Mouse (Mus musculus): ENCODE results near the gene Zfp827.

The Zfp827 gene

GRCm38 (mm10) chr8:79065924-79066323, 37.7 kb downstream of the Zfp827 start:
- DNase-seq (ENCODE audit: low spot score) = no peak

- no peak for DNase-seq (ENCODE audit: low spot score)
Observed at GRCm38 (mm10) chr8:79067812-79068630, 39.8 kb downstream of the Zfp827 start.

- no peak for DNase-seq (ENCODE audit: low spot score)
Observed at GRCm38 (mm10) chr8:79073311-79073710, 45.1 kb downstream of the Zfp827 start.

- DNase-seq (ENCODE audit: low spot score) = no peak
Observed at GRCm38 (mm10) chr8:79074986-79075385, 46.7 kb downstream of the Zfp827 start.

GRCm38 (mm10) chr8:79077256-79077655, 49.0 kb downstream of the Zfp827 start:
- DNase-seq (ENCODE audit: low spot score) = no peak

- DNase-seq (ENCODE audit: low spot score) = no peak
Observed at GRCm38 (mm10) chr8:79078556-79079195, 50.4 kb downstream of the Zfp827 start.

- DNase-seq (ENCODE audit: low spot score) = no peak
Observed at GRCm38 (mm10) chr8:79079196-79079561, 50.9 kb downstream of the Zfp827 start.

- DNase-seq (ENCODE audit: low spot score) = no peak
Observed at GRCm38 (mm10) chr8:79080096-79080739, 52.0 kb downstream of the Zfp827 start.

- DNase-seq (ENCODE audit: low spot score) = no peak
Observed at GRCm38 (mm10) chr8:79081333-79081732, 53.1 kb downstream of the Zfp827 start.

- no peak for DNase-seq (ENCODE audit: low spot score)
Observed at GRCm38 (mm10) chr8:79081955-79082354, 53.7 kb downstream of the Zfp827 start.

GRCm38 (mm10) chr8:79083461-79084358, 55.5 kb downstream of the Zfp827 start:
- DNase-seq (ENCODE audit: low spot score) = peak; percentile 52

GRCm38 (mm10) chr8:79084359-79084820, 56.2 kb downstream of the Zfp827 start:
- DNase-seq (ENCODE audit: low spot score) = no peak

GRCm38 (mm10) chr8:79094422-79094821, 66.2 kb downstream of the Zfp827 start:
- no peak for DNase-seq (ENCODE audit: low spot score)

- DNase-seq (ENCODE audit: low spot score) = no peak
Observed at GRCm38 (mm10) chr8:79095162-79095561, 66.9 kb downstream of the Zfp827 start.

- no peak for DNase-seq (ENCODE audit: low spot score)
Observed at GRCm38 (mm10) chr8:79096970-79097369, 68.7 kb downstream of the Zfp827 start.

GRCm38 (mm10) chr8:79102707-79103106, 74.5 kb downstream of the Zfp827 start:
- no peak for DNase-seq (ENCODE audit: low spot score)

GRCm38 (mm10) chr8:79103185-79103878, 75.1 kb downstream of the Zfp827 start:
- no peak for DNase-seq (ENCODE audit: low spot score)

GRCm38 (mm10) chr8:79103923-79104580, 75.8 kb downstream of the Zfp827 start:
- no peak for DNase-seq (ENCODE audit: low spot score)

- no peak for DNase-seq (ENCODE audit: low spot score)
Observed at GRCm38 (mm10) chr8:79104634-79105033, 76.4 kb downstream of the Zfp827 start.

GRCm38 (mm10) chr8:79105186-79105585, 76.9 kb downstream of the Zfp827 start:
- no peak for DNase-seq (ENCODE audit: low spot score)

GRCm38 (mm10) chr8:79111461-79111860, 83.2 kb downstream of the Zfp827 start:
- no peak for DNase-seq (ENCODE audit: low spot score)

Data from MN1 (cell line).